Mouse (Mus musculus): ENCODE measurements around the gene Zfp422. TPM values are rescaled to one million over a fixed set of nuclear protein-coding genes. Genes with fewer than 3 reads are reported as not detected.
"Not testable (repeated sequence)": the region's sequence is repeated elsewhere in the genome, so short reads cannot be mapped to it uniquely, and the experiment has no call there.

The Zfp422 gene
- total RNA-seq, 1 experiment from 2014 or later = 85.1 TPM

GRCm38 (mm10) chr6:116615719-116616118, 13.1 kb downstream of the Zfp422 start:
- no peak for ATAC-seq (replicated peaks; ENCODE audit: low read depth, poor library complexity, severe bottlenecking)

GRCm38 (mm10) chr6:116607230-116607629, 21.6 kb downstream of the Zfp422 start:
- 0 out of 2 replicates have a peak, but pooled peaks have one; percentile 45 for ATAC-seq (replicated peaks; ENCODE audit: low read depth, poor library complexity, severe bottlenecking)

GRCm38 (mm10) chr6:116600969-116601368, 27.8 kb downstream of the Zfp422 start:
- ATAC-seq (replicated peaks; ENCODE audit: low read depth, poor library complexity, severe bottlenecking) = not testable (repeated sequence)

- ATAC-seq (replicated peaks; ENCODE audit: low read depth, poor library complexity, severe bottlenecking) = no peak
Measured at GRCm38 (mm10) chr6:116584095-116584494, 44.7 kb downstream of the Zfp422 start, which contains the start of gene Olfr215. Olfr215 (minus strand) TSS chr6:116584195.

Other genes starting within 250 kb of the Zfp422 start
- gene Alox5, start 167.8 kb downstream of the Zfp422 start, total RNA-seq (2017) = 6.3 TPM in 2 replicates
- gene Olfr211, start 139.9 kb downstream of the Zfp422 start, total RNA-seq (2017) = not detected in 2 replicates
- gene Olfr212, start 122.5 kb downstream of the Zfp422 start, total RNA-seq (2017) = not detected in 2 replicates
- not detected in 2 replicates for gene Olfr213, start 90.5 kb downstream of the Zfp422 start, total RNA-seq (2017)
- gene Gm5580, start 77.9 kb downstream of the Zfp422 start, total RNA-seq (2017) = 0.92 and 1.2 TPM in 2 replicates
- not detected in 2 replicates for gene Olfr214, start 74.8 kb downstream of the Zfp422 start, total RNA-seq (2017)
- gene Olfr215, start 44.8 kb downstream of the Zfp422 start, total RNA-seq (2017) = not detected in 2 replicates
- 0.63 and 1.6 TPM in 2 replicates for gene Depp1, start 21.6 kb upstream of the Zfp422 start, total RNA-seq (2017)
- 15.0 and 17.4 TPM in 2 replicates for gene Rassf4, start 45.0 kb upstream of the Zfp422 start, total RNA-seq (2017)
- gene Tmem72, start 87.9 kb upstream of the Zfp422 start, total RNA-seq (2017) = 0.05 TPM in 2 replicates